Mouse (Mus musculus) spleen, adult 2 months (tissue): ENCODE data around the gene Zdhhc18.

ENCODE experiments used
- CTCF ChIP-seq: fragments of 200-500 bp; IDR thresholded peaks from 2 replicates; pipeline ENCODE4 v1.5.1; 2011; ENCODE audit warnings: mild to moderate bottlenecking, inconsistent platforms; ENCODE audit not compliant: insufficient read depth, insufficient read length, insufficient replicate concordance; ENCODE audit errors: extremely low read depth
- POLR2A ChIP-seq: fragments of 200-500 bp; IDR thresholded peaks from 2 replicates; pipeline ENCODE4 v1.6.1; 2011; ENCODE audit warnings: low read depth, low read length, inconsistent platforms

GRCm38 (mm10) chr4:133630326-133630920 lies 19.5 kb downstream of the Zdhhc18 start:
- TF ChIP-seq POLR2A (no peak), CTCF (no peak)
